Mouse (Mus musculus) C2C12 (cell line): ENCODE data around the gene Slc38a6.

Experiments
- CEBPB ChIP-seq: IDR thresholded peaks from one replicate; pipeline ENCODE4 v1.6.1; 2011; ENCODE audit warnings: low read depth, mild to moderate bottlenecking, control low read depth, moderate library complexity
- FOSL1 ChIP-seq: IDR thresholded peaks from one replicate; pipeline ENCODE4 v1.8.0; 2011; ENCODE audit warnings: mild to moderate bottlenecking, low read length; ENCODE audit not compliant: poor library complexity, insufficient read depth, severe bottlenecking
- USF1 ChIP-seq: IDR thresholded peaks from one replicate; pipeline ENCODE4 v1.6.1; 2011; ENCODE audit warnings: low read depth, mild to moderate bottlenecking, control low read depth, moderate library complexity

DNA sequence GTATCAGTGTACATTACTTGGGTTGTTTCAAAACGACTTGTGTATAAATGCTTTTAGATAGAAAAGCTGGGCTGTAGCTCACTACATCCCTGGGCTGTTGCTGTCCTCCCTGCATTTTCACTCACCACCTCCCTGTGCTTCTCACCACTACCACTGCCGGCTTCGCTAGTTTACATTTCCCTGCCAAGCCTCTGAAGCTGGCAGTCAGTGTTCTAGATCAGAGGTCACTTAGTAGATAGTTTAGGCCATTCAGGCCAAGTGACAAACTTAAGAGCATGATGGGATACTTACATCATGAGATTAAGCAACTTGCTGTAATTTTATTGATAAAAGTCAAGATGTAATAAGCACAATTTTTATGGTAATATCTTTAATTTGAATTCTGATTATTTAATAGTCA lies 11.7 kb upstream of the Slc38a6 start:
- TF ChIP-seq FOSL1 (no peak), CEBPB (no peak), USF1 (no peak)
